Comparison of ENCODE assay signal across 8 mouse cellular contexts in genomic region chr9:109123266-109123665, GRCm38 (mm10). TPM values are rescaled to one million over a fixed set of nuclear protein-coding genes. Genes with fewer than 3 reads are reported as not detected.
DNase-seq lines count a peak whose midpoint lies in the region; ATAC-seq lines count a peak whose summit lies in the region.
"Had no signal": no experiment of that assay in that cellular context is flagged by ENCODE, and none has a peak within 500 bp of the region (broad histone marks: within the 10 kb centered on the region; RNA-seq: fewer than 3 reads in every experiment).

No protein-coding gene starts in this region.

- 57% methylated on average over 6 of the region's 6 CpGs for WGBS in hindbrain, embryonic 14.5 days
- 67% methylated on average over 6 of the region's 6 CpGs for WGBS in hindbrain, embryonic 11.5 days
- WGBS in midbrain, embryonic 11.5 days, result 72% methylated on average over 6 of the region's 6 CpGs
- 53% methylated on average over 6 of the region's 6 CpGs for WGBS in midbrain, embryonic 16.5 days

- no peak overlapping the region for H3K4me3 ChIP-seq in hindbrain, embryonic 14.5 days (replicated peaks; ENCODE audit: low read length)
- no peak overlapping the region for H3K4me3 ChIP-seq in hindbrain, embryonic 11.5 days (ENCODE audit: low read depth, low read length)
- H3K4me3 ChIP-seq in midbrain, embryonic 11.5 days (ENCODE audit: low read depth, low read length), result no peak overlapping the region
- no peak overlapping the region for H3K4me3 ChIP-seq in midbrain, embryonic 16.5 days (ENCODE audit: low read depth, low read length)

- H3K27ac ChIP-seq in hindbrain, embryonic 14.5 days, result no peak overlapping the region
- H3K27ac ChIP-seq in hindbrain, embryonic 11.5 days (ENCODE audit: low read depth, low read length), result no peak overlapping the region
- no peak overlapping the region for H3K27ac ChIP-seq in midbrain, embryonic 11.5 days (ENCODE audit: low read depth, low read length)
- no peak overlapping the region for H3K27ac ChIP-seq in midbrain, embryonic 16.5 days (ENCODE audit: low read length)
- H3K27ac ChIP-seq: liver, embryonic 14.5 days had no signal

- ATAC-seq in hindbrain, embryonic 14.5 days (ENCODE audit: low FRiP score), result peak; percentile 17; the same call in 1 of the 2 replicates
- no peak for ATAC-seq in hindbrain, embryonic 11.5 days (ENCODE audit: low FRiP score)
- no peak for ATAC-seq in midbrain, embryonic 11.5 days (ENCODE audit: low FRiP score)
- no peak for ATAC-seq in midbrain, embryonic 16.5 days

- no peak overlapping the region for H3K4me2 ChIP-seq in hindbrain, embryonic 14.5 days (replicated peaks)
- no peak overlapping the region for H3K4me2 ChIP-seq in hindbrain, embryonic 11.5 days (replicated peaks; ENCODE audit: low read depth, low read length)
- H3K4me2 ChIP-seq in midbrain, embryonic 11.5 days, result no peak overlapping the region
- H3K4me2 ChIP-seq in midbrain, embryonic 16.5 days (ENCODE audit: low read length), result no peak overlapping the region

- H3K36me3 ChIP-seq in hindbrain, embryonic 14.5 days (replicated peaks; ENCODE audit: control insufficient read depth, insufficient read depth), result peaks cover 15% of the 10 kb centered on the region
- peaks cover 5% of the 10 kb centered on the region; the same call in 1 of the 2 replicates for H3K36me3 ChIP-seq in hindbrain, embryonic 11.5 days (ENCODE audit: control insufficient read depth, insufficient read depth, low read length)
- peaks cover 8% of the 10 kb centered on the region for H3K36me3 ChIP-seq in midbrain, embryonic 11.5 days (ENCODE audit: control insufficient read depth, insufficient read depth, low read length)
- peaks cover 8% of the 10 kb centered on the region for H3K36me3 ChIP-seq in midbrain, embryonic 16.5 days (ENCODE audit: control insufficient read depth, insufficient read depth, low read length)

- H3K9ac ChIP-seq in hindbrain, embryonic 14.5 days, result no peak overlapping the region
- H3K9ac ChIP-seq in hindbrain, embryonic 11.5 days (ENCODE audit: low read depth, low read length), result no peak overlapping the region
- no peak overlapping the region for H3K9ac ChIP-seq in midbrain, embryonic 11.5 days (ENCODE audit: low read length)
- no peak overlapping the region for H3K9ac ChIP-seq in midbrain, embryonic 16.5 days (ENCODE audit: low read depth, low read length)
- H3K9ac ChIP-seq: liver, embryonic 14.5 days had no signal

- H3K4me1 ChIP-seq in hindbrain, embryonic 14.5 days (replicated peaks; ENCODE audit: control insufficient read depth, insufficient read depth, low read length), result no peaks in the 10 kb centered on the region
- no peaks in the 10 kb centered on the region for H3K4me1 ChIP-seq in hindbrain, embryonic 11.5 days (replicated peaks; ENCODE audit: control insufficient read depth, insufficient read depth, low read length)
- no peaks in the 10 kb centered on the region for H3K4me1 ChIP-seq in midbrain, embryonic 11.5 days (ENCODE audit: control insufficient read depth, insufficient read depth, low read length)
- no peaks in the 10 kb centered on the region for H3K4me1 ChIP-seq in midbrain, embryonic 16.5 days (ENCODE audit: control insufficient read depth, insufficient read depth, low read length)

- DNase-seq in hindbrain, embryonic 14.5 days (ENCODE audit: low spot score), result no peak
- DNase-seq in hindbrain, embryonic 11.5 days (ENCODE audit: low spot score), result no peak
- peak; percentile 84 for DNase-seq in midbrain, embryonic 11.5 days (ENCODE audit: low spot score, missing footprints)
- peak; percentile 20 for DNase-seq in NIH3T3 (ENCODE audit: low read depth)
- DNase-seq in lung, postnatal 14 days, result peak; percentile 33
- no peak for DNase-seq in B cell, adult 2 months

- no peaks in the 10 kb centered on the region for H3K9me3 ChIP-seq in hindbrain, embryonic 14.5 days (ENCODE audit: control insufficient read depth, low read length)
- no peaks in the 10 kb centered on the region for H3K9me3 ChIP-seq in hindbrain, embryonic 11.5 days (ENCODE audit: control insufficient read depth, low read length)
- H3K9me3 ChIP-seq in midbrain, embryonic 11.5 days (ENCODE audit: control insufficient read depth, low read length), result no peaks in the 10 kb centered on the region
- no peaks in the 10 kb centered on the region for H3K9me3 ChIP-seq in midbrain, embryonic 16.5 days (replicated peaks; ENCODE audit: control insufficient read depth, low read length, poor library complexity, severe bottlenecking)

- no peaks in the 10 kb centered on the region for H3K27me3 ChIP-seq in hindbrain, embryonic 14.5 days (ENCODE audit: control insufficient read depth, insufficient read depth, low read length)
- H3K27me3 ChIP-seq in hindbrain, embryonic 11.5 days (ENCODE audit: control insufficient read depth, insufficient read depth, low read length), result no peaks in the 10 kb centered on the region
- no peaks in the 10 kb centered on the region for H3K27me3 ChIP-seq in midbrain, embryonic 11.5 days (ENCODE audit: control insufficient read depth, insufficient read depth, low read length)
- no peaks in the 10 kb centered on the region for H3K27me3 ChIP-seq in midbrain, embryonic 16.5 days (ENCODE audit: control insufficient read depth, insufficient read depth, low read depth, low read length)

RNA-seq across cellular contexts. Expression of gene Plxnb1, which starts 28.1 kb away (rescaled TPM):
- 14.2 and 16.6 TPM in 2 replicates for polyA plus RNA-seq in hindbrain, embryonic 14.5 days (2014; fragmentation: Nextera tagmentation; extraction: Ambion mirVana)
- polyA plus RNA-seq in hindbrain, embryonic 11.5 days (2014; fragmentation: Nextera tagmentation; extraction: Ambion mirVana), result 16.9 and 18.2 TPM in 2 replicates
- polyA plus RNA-seq in midbrain, embryonic 11.5 days (2014; fragmentation: Nextera tagmentation; extraction: Ambion mirVana), result 17.1 and 17.7 TPM in 2 replicates
- 17.9 and 19.1 TPM in 2 replicates for polyA plus RNA-seq in midbrain, embryonic 16.5 days (2015; fragmentation: Nextera tagmentation; extraction: Ambion mirVana)

RNA-seq across cellular contexts. Expression of gene Fbxw21, which starts 38.6 kb away (rescaled TPM):
- polyA plus RNA-seq in hindbrain, embryonic 14.5 days (2014; fragmentation: Nextera tagmentation; extraction: Ambion mirVana), result not detected in 2 replicates
- not detected in 2 replicates for polyA plus RNA-seq in hindbrain, embryonic 11.5 days (2014; fragmentation: Nextera tagmentation; extraction: Ambion mirVana)
- polyA plus RNA-seq in midbrain, embryonic 11.5 days (2014; fragmentation: Nextera tagmentation; extraction: Ambion mirVana), result not detected in 2 replicates
- polyA plus RNA-seq in midbrain, embryonic 16.5 days (2015; fragmentation: Nextera tagmentation; extraction: Ambion mirVana), result not detected in 2 replicates
- polyA plus RNA-seq: liver, embryonic 14.5 days had no signal

RNA-seq across cellular contexts. Expression of gene Tma7, which starts 40.9 kb away (rescaled TPM):
- 710 and 800 TPM in 2 replicates for polyA plus RNA-seq in hindbrain, embryonic 14.5 days (2014; fragmentation: Nextera tagmentation; extraction: Ambion mirVana)
- 756 and 774 TPM in 2 replicates for polyA plus RNA-seq in hindbrain, embryonic 11.5 days (2014; fragmentation: Nextera tagmentation; extraction: Ambion mirVana)
- 819 and 852 TPM in 2 replicates for polyA plus RNA-seq in midbrain, embryonic 11.5 days (2014; fragmentation: Nextera tagmentation; extraction: Ambion mirVana)
- polyA plus RNA-seq in midbrain, embryonic 16.5 days (2015; fragmentation: Nextera tagmentation; extraction: Ambion mirVana), result 674 and 688 TPM in 2 replicates

RNA-seq across cellular contexts. Expression of gene Ccdc51, which starts 41.0 kb away (rescaled TPM):
- polyA plus RNA-seq in hindbrain, embryonic 14.5 days (2014; fragmentation: Nextera tagmentation; extraction: Ambion mirVana), result 11.2 and 11.3 TPM in 2 replicates
- 11.0 and 12.3 TPM in 2 replicates for polyA plus RNA-seq in hindbrain, embryonic 11.5 days (2014; fragmentation: Nextera tagmentation; extraction: Ambion mirVana)
- polyA plus RNA-seq in midbrain, embryonic 11.5 days (2014; fragmentation: Nextera tagmentation; extraction: Ambion mirVana), result 11.4 and 14.2 TPM in 2 replicates
- polyA plus RNA-seq in midbrain, embryonic 16.5 days (2015; fragmentation: Nextera tagmentation; extraction: Ambion mirVana), result 12.5 and 13.1 TPM in 2 replicates

RNA-seq across cellular contexts. Expression of gene Atrip, which starts 49.3 kb away (rescaled TPM):
- 29.0 and 29.8 TPM in 2 replicates for polyA plus RNA-seq in hindbrain, embryonic 14.5 days (2014; fragmentation: Nextera tagmentation; extraction: Ambion mirVana)
- polyA plus RNA-seq in hindbrain, embryonic 11.5 days (2014; fragmentation: Nextera tagmentation; extraction: Ambion mirVana), result 26.0 TPM in 2 replicates
- polyA plus RNA-seq in midbrain, embryonic 11.5 days (2014; fragmentation: Nextera tagmentation; extraction: Ambion mirVana), result 21.7 and 25.0 TPM in 2 replicates
- polyA plus RNA-seq in midbrain, embryonic 16.5 days (2015; fragmentation: Nextera tagmentation; extraction: Ambion mirVana), result 31.5 and 34.1 TPM in 2 replicates

Comparison
In these comparisons a context has a peak if more than half of its experiments do, and no peak if none do; other contexts are left out.
1. DNase-seq: peak in midbrain, embryonic 11.5 days (single experiment), NIH3T3 (single experiment) and lung, postnatal 14 days (single experiment); none in hindbrain, embryonic 14.5 days (single experiment), hindbrain, embryonic 11.5 days (single experiment) and B cell, adult 2 months (0 of 2).